Mouse (Mus musculus) C2C12 (cell line): ENCODE measurements at regions not wholly inside any gene's neighbourhood (a gene's known extent, or its start where the extent isn't known, plus 50 kb on each side); places are given as distances from the start of the nearest gene placed in this dataset.

Experiments used
- CTCF ChIP-seq: IDR thresholded peaks from one replicate; pipeline ENCODE4 v1.5.1; 2011; ENCODE audit not compliant: control insufficient read depth, insufficient read depth, insufficient read length
- FOSL1 ChIP-seq: IDR thresholded peaks from one replicate; pipeline ENCODE4 v1.8.0; 2011; ENCODE audit warnings: mild to moderate bottlenecking, low read length; ENCODE audit not compliant: poor library complexity, insufficient read depth, severe bottlenecking

GRCm38 (mm10) chr15:64618471-64618870 is 199.0 kb upstream of the Gm21798 start:
- TF ChIP-seq CTCF (no peak), FOSL1 (no peak)
